Mouse (Mus musculus): ENCODE measurements around the gene Slc9a6. TPM values are rescaled to one million over a fixed set of nuclear protein-coding genes. Genes with fewer than 3 reads are reported as not detected.

Slc9a6 gene
- 9.9 TPM for polyA plus RNA-seq (2017; shearing (Covaris generic))

GRCm38 (mm10) chrX:56609623-56610317, at the start of gene Slc9a6:
Slc9a6 (plus strand) TSS chrX:56609757.

GRCm38 (mm10) chrX:56597887-56598640, 11.5 kb upstream of the Slc9a6 start, which contains the start of gene Mmgt1:
Mmgt1 (minus strand) TSS chrX:56598069.

Other genes starting within 250 kb of the Slc9a6 start
- 0.32 TPM for gene Smim10l2a, start 235.2 kb upstream of the Slc9a6 start, polyA plus RNA-seq (2017; shearing (Covaris generic))
- gene Gm2174, start 161.8 kb upstream of the Slc9a6 start, polyA plus RNA-seq (2017; shearing (Covaris generic)): not detected
- gene Ints6l, start 154.9 kb upstream of the Slc9a6 start, polyA plus RNA-seq (2017; shearing (Covaris generic)): 31.6 TPM
- gene Gm10477, start 85.0 kb upstream of the Slc9a6 start, polyA plus RNA-seq (2017; shearing (Covaris generic)): not detected
- gene Gm648, start 60.2 kb upstream of the Slc9a6 start, polyA plus RNA-seq (2017; shearing (Covaris generic)): not detected
- 7.2 TPM for gene Mmgt1, start 11.7 kb upstream of the Slc9a6 start, polyA plus RNA-seq (2017; shearing (Covaris generic))
- gene Fhl1, start 122.0 kb downstream of the Slc9a6 start, polyA plus RNA-seq (2017; shearing (Covaris generic)): 0.43 TPM
- gene Map7d3, start 212.6 kb downstream of the Slc9a6 start, polyA plus RNA-seq (2017; shearing (Covaris generic)): not detected